Mouse (Mus musculus) kidney, adult 2 months (tissue): ENCODE measurements around the gene Pak7.
"Not testable (repeated sequence)": the region's sequence is repeated elsewhere in the genome, so short reads cannot be mapped to it uniquely, and the experiment has no call there.

Experiments used
- CTCF ChIP-seq: fragments of 200-500 bp; conservative IDR thresholded peaks from 2 replicates; pipeline ENCODE4 v1.5.1; 2011; ENCODE audit warnings: low read depth, mild to moderate bottlenecking, control low read depth, low read length, moderate library complexity, mixed read lengths; ENCODE audit not compliant: insufficient read depth, insufficient read length
- POLR2A ChIP-seq: fragments of 200-500 bp; IDR thresholded peaks from one replicate; pipeline ENCODE4 v1.6.1; 2011; ENCODE audit warnings: low read depth, low read length, control low read depth

DNA sequence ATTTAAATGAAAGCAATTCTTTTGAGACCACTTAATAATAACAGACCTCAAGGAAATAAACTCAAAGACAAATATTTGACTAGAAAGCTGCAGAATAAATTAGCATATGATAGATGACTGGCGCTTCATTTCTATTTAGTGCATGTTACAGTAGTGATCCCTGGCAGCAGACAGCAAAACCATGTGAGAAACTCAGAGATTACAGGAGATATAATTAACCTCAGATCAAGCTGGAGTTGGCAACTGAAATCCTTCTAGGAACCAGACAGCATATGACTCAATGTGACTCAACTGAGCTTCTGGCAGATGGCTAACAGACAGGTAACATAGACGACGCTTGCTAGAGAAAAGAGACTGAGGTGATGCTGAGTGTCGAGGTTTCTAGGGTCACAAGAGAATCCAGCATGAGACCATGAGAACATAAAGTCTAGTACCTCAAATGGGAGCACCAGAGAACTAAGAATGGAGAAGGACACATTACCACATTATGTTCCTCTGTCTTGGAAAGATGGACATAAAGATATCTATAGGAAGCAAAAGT is 43.5 kb downstream of the Pak7 start:
- not testable (repeated sequence) for TF ChIP-seq POLR2A, CTCF
